Mouse (Mus musculus): ENCODE data around the gene Tex19.1. TPM values are rescaled to one million over a fixed set of nuclear protein-coding genes. Genes with fewer than 3 reads are reported as not detected.
A peak's percentile ranks its signal among the peaks of the same experiment; 100 is the strongest.
"Not testable (repeated sequence)": the region's sequence is repeated elsewhere in the genome, so short reads cannot be mapped to it uniquely, and the experiment has no call there.

The Tex19.1 gene
- total and polyA plus RNA-seq, 3 experiments, result 0.10 to 0.19 TPM; not detected in 1

GRCm38 (mm10) chr11:121101124-121101805, 44.7 kb upstream of the Tex19.1 start (continued):
- peak; percentile 43; the same call in 1 of the 2 replicates for TF ChIP-seq MXI1 (IDR thresholded peaks at IDR 0.05; ENCODE audit: low read depth, low read length)

GRCm38 (mm10) chr11:121107242-121107641, 38.7 kb upstream of the Tex19.1 start:
- H3K27me3 ChIP-seq (ENCODE audit: control insufficient read depth in 1 of 2, insufficient read depth in 2 of 2, low read length in 2 of 2); H3K9ac ChIP-seq (ENCODE audit: control insufficient read depth, low read depth, low read length, poor library complexity, severe bottlenecking); H3K4me3 ChIP-seq (ENCODE audit: control insufficient read depth in 1 of 2, insufficient read depth in 1 of 2, low read depth in 2 of 2, low read length in 2 of 2); H3K27ac ChIP-seq (ENCODE audit: control insufficient read depth, low read depth, low read length); H3K9me3 ChIP-seq (replicated peaks; ENCODE audit: insufficient read depth, low read length); DNase-seq (ENCODE audit: low read depth, low spot score); H3K4me1 ChIP-seq (ENCODE audit: control insufficient read depth in 1 of 2, insufficient read depth in 2 of 2, low read length in 2 of 2); H3K36me3 ChIP-seq (ENCODE audit: control insufficient read depth in 1 of 2, insufficient read depth in 2 of 2, low read length in 2 of 2); H3K79me2 ChIP-seq (ENCODE audit: control insufficient read depth, insufficient read depth, low read length, poor library complexity): not testable (repeated sequence)

- Histone ChIP-seq H3K9ac (ENCODE audit: control insufficient read depth, low read depth, low read length, poor library complexity, severe bottlenecking) (no peak overlapping the region), H3K27me3 (ENCODE audit: control insufficient read depth in 1 of 2, insufficient read depth in 2 of 2, low read length in 2 of 2) (peaks cover 0 to 1% of the 10 kb centered on the region in 2 experiments; a peak in 1 of 4 replicates), H3K36me3 (ENCODE audit: control insufficient read depth in 1 of 2, insufficient read depth in 2 of 2, low read length in 2 of 2) (peaks cover 0 to 7% of the 10 kb centered on the region in 2 experiments; a peak in 2 of 4 replicates), H3K79me2 (ENCODE audit: control insufficient read depth, insufficient read depth, low read length, poor library complexity) (no peaks in the 10 kb centered on the region), H3K27ac (ENCODE audit: control insufficient read depth, low read depth, low read length) (no peak overlapping the region), H3K4me3 (ENCODE audit: control insufficient read depth in 1 of 2, insufficient read depth in 1 of 2, low read depth in 2 of 2, low read length in 2 of 2) (no peak overlapping the region), H3K4me1 (ENCODE audit: control insufficient read depth in 1 of 2, insufficient read depth in 2 of 2, low read length in 2 of 2) (peaks cover 5 to 8% of the 10 kb centered on the region in 2 experiments), H3K9me3 (replicated peaks; ENCODE audit: insufficient read depth, low read length) (no peaks in the 10 kb centered on the region)
- no peak for DNase-seq (ENCODE audit: low read depth, low spot score)
- TF ChIP-seq TBP (IDR thresholded peaks at IDR 0.05; ENCODE audit: low read depth, low read length), result no peak
- no peak for TF ChIP-seq CHD1 (IDR thresholded peaks at IDR 0.05; ENCODE audit: low read depth, low read length)
- TF ChIP-seq UBTF (IDR thresholded peaks at IDR 0.05; ENCODE audit: borderline replicate concordance, insufficient read depth, low read depth, low read length), result no peak
- no peak for TF ChIP-seq NELFE (IDR thresholded peaks at IDR 0.05; ENCODE audit: low read depth, low read length)
- no peak for TF ChIP-seq GABPA (IDR thresholded peaks at IDR 0.05; ENCODE audit: low read depth, low read length)
- no peak for TF ChIP-seq HCFC1 (IDR thresholded peaks at IDR 0.05; ENCODE audit: low read depth, low read length)
- no peak for TF ChIP-seq KAT2A (conservative IDR thresholded peaks at IDR 0.05; ENCODE audit: low read depth, low read length)
- no peak for TF ChIP-seq ELF1 (IDR thresholded peaks at IDR 0.05; ENCODE audit: low read depth, low read length)
- no peak for TF ChIP-seq E2F4 (IDR thresholded peaks at IDR 0.05; ENCODE audit: borderline replicate concordance, low read depth, low read length)
- no peak for TF ChIP-seq SIN3A (IDR thresholded peaks at IDR 0.05; ENCODE audit: low read length)
- TF ChIP-seq TCF12 (IDR thresholded peaks at IDR 0.05; ENCODE audit: low read depth, low read length), result no peak
- TF ChIP-seq ZNF384 (IDR thresholded peaks at IDR 0.05; ENCODE audit: low read depth, low read length), result no peak
- TF ChIP-seq JUND (IDR thresholded peaks at IDR 0.05; ENCODE audit: low read depth, low read length), result no peak
- TF ChIP-seq ETS1 (IDR thresholded peaks at IDR 0.05; ENCODE audit: low read depth, low read length), result no peak
- no peak for TF ChIP-seq GATA1 (IDR thresholded peaks at IDR 0.05; ENCODE audit: low read depth, low read length)
- TF ChIP-seq ZMIZ1 (IDR thresholded peaks at IDR 0.05; ENCODE audit: low read depth, low read length), result no peak
Measured at GRCm38 (mm10) chr11:121108061-121108460, 37.9 kb upstream of the Tex19.1 start.
